Mouse (Mus musculus) liver, embryonic 16.5 days (tissue): ENCODE data around the gene Opa1. TPM values are rescaled to one million over a fixed set of nuclear protein-coding genes. Genes with fewer than 3 reads are reported as not detected.

ENCODE experiments used
- ATAC-seq: fragments of 200-750 bp; cut with Nextera tagmentation; 2 replicates; pipeline ENCODE4 v1.8.0; 2017; ENCODE audit warnings: low read depth, mild to moderate bottlenecking, moderate number of reproducible peaks, moderate library complexity
- H3K27ac ChIP-seq: fragments of 300-500 bp; sonication (generic); 2 replicates; pipeline ENCODE4 v1.5.1; 2014; ENCODE audit warnings: mild to moderate bottlenecking, low read length
- H3K27me3 ChIP-seq: fragments of 300-500 bp; sonication (generic); 2 replicates; pipeline ENCODE4 v1.6.1; 2014; ENCODE audit warnings: low read depth, low read length, mixed read lengths; ENCODE audit not compliant: control insufficient read depth, insufficient read depth
- H3K36me3 ChIP-seq: fragments of 300-500 bp; sonication (generic); 2 replicates; pipeline ENCODE4 v1.6.1; 2014; ENCODE audit warnings: mild to moderate bottlenecking; ENCODE audit not compliant: control insufficient read depth, insufficient read depth
- H3K4me1 ChIP-seq: fragments of 300-500 bp; sonication (generic); 2 replicates; pipeline ENCODE4 v1.6.1; 2014; ENCODE audit warnings: low read depth, low read length, mixed read lengths; ENCODE audit not compliant: control insufficient read depth
- H3K4me2 ChIP-seq: fragments of 300-500 bp; sonication (generic); 2 replicates; pipeline ENCODE4 v1.6.1; 2014; ENCODE audit warnings: low read depth, low read length, mixed read lengths
- H3K4me3 ChIP-seq: fragments of 300-500 bp; sonication (generic); 2 replicates; pipeline ENCODE4 v1.5.1; 2014; ENCODE audit warnings: low read depth, mild to moderate bottlenecking, low read length
- H3K9ac ChIP-seq: fragments of 300-500 bp; sonication (generic); 2 replicates; pipeline ENCODE4 v1.6.1; 2014; ENCODE audit warnings: low read depth, low read length
- H3K9me3 ChIP-seq: fragments of 300-500 bp; sonication (generic); replicated peaks from 2 replicates; pipeline ENCODE4 v1.6.1; 2016; ENCODE audit warnings: low read length; ENCODE audit not compliant: control insufficient read depth
- whole genome bisulfite sequencing: fragments of 180-500 bp; shearing (Covaris S2); extraction: QIAGEN DNeasy Blood & Tissue Kit; methylation state at CpG from one replicate; pipeline ENCODE4 v1.1.7; 2014; ENCODE audit not compliant: insufficient replicate concordance; 5-methylcytosine and 5-hydroxymethylcytosine counted together
- polyA plus RNA-seq: library from polyadenylated mRNA; unstranded; fragments of >200 nt; fragmentation: Nextera tagmentation; extraction: Ambion mirVana; gene quantifications from 2 replicates; pipeline ENCODE4 v1.2.1, GENCODE M21; 2015

Gene Opa1
- polyA plus RNA-seq, 1 experiment from 2014 or later, result 16.2 TPM

- no peaks in the 10 kb centered on the region for H3K27me3 ChIP-seq
- no peak for ATAC-seq
- H3K4me2 ChIP-seq, result peak overlapping the region; percentile 39; the same call in 1 of the 2 replicates
- H3K36me3 ChIP-seq, result no peaks in the 10 kb centered on the region
- no peak overlapping the region for H3K27ac ChIP-seq
- H3K9me3 ChIP-seq, result no peaks in the 10 kb centered on the region
- 3% methylated on average over 7 of the region's 7 CpGs for WGBS
- H3K4me3 ChIP-seq, result no peak overlapping the region
- H3K9ac ChIP-seq, result no peak overlapping the region
- no peaks in the 10 kb centered on the region for H3K4me1 ChIP-seq
Observed at GRCm38 (mm10) chr16:29560869-29561268, 18.3 kb upstream of the Opa1 start.

- no peak overlapping the region for H3K4me3 ChIP-seq
- no peak overlapping the region for H3K4me2 ChIP-seq
- H3K9me3 ChIP-seq, result no peaks in the 10 kb centered on the region
- no peak for ATAC-seq
- no peaks in the 10 kb centered on the region for H3K27me3 ChIP-seq
- no peaks in the 10 kb centered on the region; the same call in 1 of the 2 replicates for H3K4me1 ChIP-seq
- H3K27ac ChIP-seq, result no peak overlapping the region
- no peaks in the 10 kb centered on the region for H3K36me3 ChIP-seq
- H3K9ac ChIP-seq, result no peak overlapping the region
- 17% methylated on average over 4 of the region's 4 CpGs for WGBS
Observed at GRCm38 (mm10) chr16:29574013-29574412, 5.1 kb upstream of the Opa1 start.

GRCm38 (mm10) chr16:29575620-29576019 is 3.5 kb upstream of the Opa1 start:
- Histone ChIP-seq H3K9ac (no peak overlapping the region), H3K9me3 (no peaks in the 10 kb centered on the region), H3K4me1 (peaks cover 4% of the 10 kb centered on the region), H3K36me3 (no peaks in the 10 kb centered on the region), H3K27ac (no peak overlapping the region), H3K4me2 (no peak overlapping the region), H3K4me3 (no peak overlapping the region), H3K27me3 (no peaks in the 10 kb centered on the region)
- WGBS, result 4% methylated on average over 5 of the region's 5 CpGs
- no peak for ATAC-seq

GRCm38 (mm10) chr16:29579787-29580176 is 648 bp downstream of the Opa1 start:
- no peak for ATAC-seq
- no peaks in the 10 kb centered on the region for H3K9me3 ChIP-seq
- peak overlapping the region; percentile 89 for H3K9ac ChIP-seq
- peak overlapping the region; percentile 79 for H3K4me2 ChIP-seq
- H3K4me1 ChIP-seq, result peaks cover 4% of the 10 kb centered on the region
- no peaks in the 10 kb centered on the region for H3K36me3 ChIP-seq
- H3K4me3 ChIP-seq, result peak overlapping the region; percentile 94
- 4% methylated on average over 12 of the region's 12 CpGs for WGBS
- H3K27ac ChIP-seq, result no peak overlapping the region
- H3K27me3 ChIP-seq, result no peaks in the 10 kb centered on the region

GRCm38 (mm10) chr16:29592171-29592570 is 13.0 kb downstream of the Opa1 start:
- Histone ChIP-seq H3K4me1 (no peaks in the 10 kb centered on the region), H3K27ac (no peak overlapping the region), H3K4me2 (no peak overlapping the region), H3K9ac (no peak overlapping the region), H3K27me3 (no peaks in the 10 kb centered on the region), H3K36me3 (peaks cover 15% of the 10 kb centered on the region), H3K4me3 (no peak overlapping the region), H3K9me3 (no peaks in the 10 kb centered on the region)
- 68% methylated on average over 7 of the region's 7 CpGs for WGBS
- ATAC-seq, result no peak

- no peak overlapping the region for H3K4me3 ChIP-seq
- H3K9ac ChIP-seq, result no peak overlapping the region
- H3K27me3 ChIP-seq, result no peaks in the 10 kb centered on the region
- no peaks in the 10 kb centered on the region for H3K9me3 ChIP-seq
- no peak overlapping the region for H3K27ac ChIP-seq
- H3K4me1 ChIP-seq, result no peaks in the 10 kb centered on the region
- H3K36me3 ChIP-seq, result no peaks in the 10 kb centered on the region; the same call in 1 of the 2 replicates
- H3K4me2 ChIP-seq, result no peak overlapping the region
- 76% methylated on average over 4 of the region's 4 CpGs for WGBS
- no peak for ATAC-seq
Observed at GRCm38 (mm10) chr16:29597122-29597521, 18.0 kb downstream of the Opa1 start.

- no peaks in the 10 kb centered on the region for H3K9me3 ChIP-seq
- no peak overlapping the region for H3K4me3 ChIP-seq
- no peak for ATAC-seq
- WGBS, result 83% methylated on average over 8 of the region's 8 CpGs
- H3K27ac ChIP-seq, result no peak overlapping the region
- H3K36me3 ChIP-seq, result peaks cover 13% of the 10 kb centered on the region
- H3K4me1 ChIP-seq, result no peaks in the 10 kb centered on the region
- no peak overlapping the region for H3K4me2 ChIP-seq
- no peak overlapping the region for H3K9ac ChIP-seq
- no peaks in the 10 kb centered on the region for H3K27me3 ChIP-seq
Observed at GRCm38 (mm10) chr16:29605546-29605945, 26.4 kb downstream of the Opa1 start.

GRCm38 (mm10) chr16:29607131-29607530 is 28.0 kb downstream of the Opa1 start:
- no peak for ATAC-seq
- H3K4me2 ChIP-seq, result no peak overlapping the region
- no peaks in the 10 kb centered on the region for H3K4me1 ChIP-seq
- H3K9ac ChIP-seq, result no peak overlapping the region
- peaks cover 22% of the 10 kb centered on the region for H3K36me3 ChIP-seq
- H3K9me3 ChIP-seq, result no peaks in the 10 kb centered on the region
- no peaks in the 10 kb centered on the region for H3K27me3 ChIP-seq
- H3K4me3 ChIP-seq, result no peak overlapping the region
- 81% methylated on average over 7 of the region's 7 CpGs for WGBS
- no peak overlapping the region for H3K27ac ChIP-seq

- H3K4me3 ChIP-seq, result no peak overlapping the region
- H3K4me1 ChIP-seq, result no peaks in the 10 kb centered on the region
- no peak overlapping the region for H3K27ac ChIP-seq
- ATAC-seq, result no peak
- no peak overlapping the region for H3K9ac ChIP-seq
- 88% methylated on average over 9 of the region's 9 CpGs for WGBS
- H3K4me2 ChIP-seq, result no peak overlapping the region
- H3K9me3 ChIP-seq, result no peaks in the 10 kb centered on the region
- peaks cover 36% of the 10 kb centered on the region for H3K36me3 ChIP-seq
- H3K27me3 ChIP-seq, result no peaks in the 10 kb centered on the region
Observed at GRCm38 (mm10) chr16:29614762-29615161, 35.6 kb downstream of the Opa1 start.
